In the genomic region with DNA sequence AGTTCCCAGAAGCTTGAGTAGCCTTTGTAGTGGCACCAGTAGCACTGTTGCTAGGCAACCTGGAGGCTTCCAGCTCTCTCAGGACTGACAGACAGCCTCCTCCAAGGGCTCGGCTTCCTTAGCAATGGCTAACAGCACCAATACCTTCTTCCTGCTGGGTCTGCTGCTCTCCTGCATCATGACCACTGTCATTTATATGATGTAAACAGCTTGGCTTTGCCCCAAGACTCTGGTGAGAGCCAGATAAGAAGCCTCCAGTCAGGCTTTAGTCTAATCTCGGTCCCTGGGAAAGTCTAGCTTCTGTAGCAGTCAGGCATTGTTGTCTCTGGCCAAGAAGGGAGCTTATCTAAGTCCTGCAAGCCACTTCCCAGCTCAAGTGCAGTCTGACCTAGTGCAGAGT, we compare ENCODE assay signal across 12 mouse cellular contexts.
DNase-seq lines count a peak whose midpoint lies in the region; ATAC-seq lines count a peak whose summit lies in the region.
"Had no signal": no experiment of that assay in that cellular context is flagged by ENCODE, and none has a peak within 500 bp of the region (broad histone marks: within the 10 kb centered on the region; RNA-seq: fewer than 3 reads in every experiment).

No protein-coding gene starts in this region.

- H3K4me1 ChIP-seq in midbrain, embryonic 14.5 days (ENCODE audit: control insufficient read depth, insufficient read depth, low read length), result peaks cover 6% of the 10 kb centered on the region; the same call in 1 of the 2 replicates
- H3K4me1 ChIP-seq: megakaryocyte, embryonic 14.5 days had no signal

- no peaks in the 10 kb centered on the region for H3K27me3 ChIP-seq in midbrain, embryonic 14.5 days (ENCODE audit: control insufficient read depth, insufficient read depth, low read length)
- H3K27me3 ChIP-seq: forebrain, embryonic 15.5 days; megakaryocyte, embryonic 14.5 days had no signal

- ATAC-seq in common myeloid progenitor, adult 5-6 weeks (replicated peaks; ENCODE audit: low read depth, poor library complexity, severe bottlenecking), result peak; percentile 69
- ATAC-seq in midbrain, embryonic 14.5 days (ENCODE audit: low FRiP score, low TSS enrichment), result no peak
- no peak for ATAC-seq in activated CD4-positive, CD25-positive, alpha-beta regulatory T cell, adult 4 months
- ATAC-seq: forebrain, embryonic 15.5 days had no signal

- H3K4me3 ChIP-seq in midbrain, embryonic 14.5 days (replicated peaks; ENCODE audit: low read depth, low read length), result no peak overlapping the region
- H3K4me3 ChIP-seq: forebrain, embryonic 15.5 days; megakaryocyte, embryonic 14.5 days had no signal

- no peaks in the 10 kb centered on the region for H3K36me3 ChIP-seq in midbrain, embryonic 14.5 days (ENCODE audit: control insufficient read depth, insufficient read depth, low read length)
- H3K36me3 ChIP-seq: forebrain, embryonic 15.5 days; G1E had no signal

- H3K9me3 ChIP-seq in midbrain, embryonic 14.5 days (ENCODE audit: control insufficient read depth, low read length), result 0 out of 2 replicates have a peak, but pooled peaks cover 6% of the 10 kb centered on the region
- H3K9me3 ChIP-seq: forebrain, embryonic 15.5 days; G1E had no signal

- no peak overlapping the region for H3K9ac ChIP-seq in midbrain, embryonic 14.5 days (replicated peaks; ENCODE audit: low read length)
- H3K9ac ChIP-seq: forebrain, embryonic 15.5 days had no signal

- intact Hi-C loops in left cerebral cortex, postnatal 4 days (cut with DNase I), result no loop called here
- intact Hi-C loops in heart, postnatal 14 days (cut with DNase I), result no loop called here
- intact Hi-C loops in gastrocnemius, postnatal 14 days (cut with DNase I; ENCODE audit: low total_unique reads), result no loop called here

- DNase-seq in left cerebral cortex, postnatal 4 days, result peak; percentile 22
- DNase-seq in left cerebral cortex, adult 9 months (ENCODE audit: low spot score in 2 of 2), result no peak
- DNase-seq in heart, postnatal 14 days, result peak; percentile 19 to 30
- peak; percentile 68 for DNase-seq in midbrain, embryonic 14.5 days
- DNase-seq in gastrocnemius, postnatal 14 days, result no peak
- DNase-seq in cerebellum, adult 11 months, result no peak
- DNase-seq: cerebellum, adult 9-11 months had no signal

- no peak overlapping the region for H3K4me2 ChIP-seq in midbrain, embryonic 14.5 days (ENCODE audit: low read length)
- H3K4me2 ChIP-seq: forebrain, embryonic 15.5 days had no signal

- no peak overlapping the region for H3K27ac ChIP-seq in midbrain, embryonic 14.5 days (replicated peaks; ENCODE audit: low read depth, low read length)
- H3K27ac ChIP-seq: forebrain, embryonic 15.5 days had no signal

- 15% methylated on average over 2 of the region's 2 CpGs for WGBS in midbrain, embryonic 14.5 days

Comparison
In these comparisons a context has a peak if more than half of its experiments do, and no peak if none do; other contexts are left out.
1. DNase-seq: peak in left cerebral cortex, postnatal 4 days (single experiment), heart, postnatal 14 days (2 of 2) and midbrain, embryonic 14.5 days (single experiment); none in left cerebral cortex, adult 9 months (0 of 2), gastrocnemius, postnatal 14 days (single experiment) and cerebellum, adult 11 months (single experiment).